Mouse (Mus musculus) bone marrow, adult 2 months (tissue): ENCODE data around the gene Ncaph2.

ENCODE experiments used
- CTCF ChIP-seq: fragments of 200-500 bp; IDR thresholded peaks from 2 replicates; pipeline ENCODE4 v1.5.1; 2011; ENCODE audit warnings: low read length, control low read depth; ENCODE audit not compliant: control insufficient read depth, insufficient read depth
- POLR2A ChIP-seq: fragments of 200-500 bp; IDR thresholded peaks from 2 replicates; pipeline ENCODE4 v1.6.1; 2011; ENCODE audit warnings: low read depth, mild to moderate bottlenecking, control low read depth, low read length, borderline replicate concordance; ENCODE audit not compliant: control insufficient read depth

GRCm38 (mm10) chr15:89402471-89402870 lies 47.0 kb downstream of the Ncaph2 start:
- TF ChIP-seq CTCF (no peak), POLR2A (no peak)
